Mouse (Mus musculus): Measurements from ENCODE around the gene Gm973.
"Not testable (repeated sequence)": the region's sequence is repeated elsewhere in the genome, so short reads cannot be mapped to it uniquely, and the experiment has no call there.

The Gm973 gene

GRCm38 (mm10) chr1:59592359-59592758 lies 76.3 kb downstream of the Gm973 start:
- DNase-seq, result no peak

GRCm38 (mm10) chr1:59592876-59593275 lies 76.8 kb downstream of the Gm973 start:
- no peak for DNase-seq

GRCm38 (mm10) chr1:59593622-59594035 lies 77.6 kb downstream of the Gm973 start:
- peak; percentile 66 to 81 for DNase-seq

GRCm38 (mm10) chr1:59594586-59595266 lies 78.7 kb downstream of the Gm973 start:
- no peak for DNase-seq

- DNase-seq, result no peak
These were observed 79.5 kb downstream of the Gm973 start for GRCm38 (mm10) chr1:59595609-59596008.

GRCm38 (mm10) chr1:59602531-59603416 lies 86.7 kb downstream of the Gm973 start:
- peak; percentile 64 to 75 for DNase-seq

GRCm38 (mm10) chr1:59603417-59603712 lies 87.3 kb downstream of the Gm973 start:
- DNase-seq, result no peak

- DNase-seq, result peak; percentile 29 to 52
These were observed 87.8 kb downstream of the Gm973 start for GRCm38 (mm10) chr1:59603893-59604292.

GRCm38 (mm10) chr1:59606479-59606878 lies 90.4 kb downstream of the Gm973 start:
- DNase-seq, result no peak

- DNase-seq, result no peak
These were observed 91.0 kb downstream of the Gm973 start for GRCm38 (mm10) chr1:59607071-59607470.

GRCm38 (mm10) chr1:59608125-59608762 lies 92.2 kb downstream of the Gm973 start:
- no peak for DNase-seq

- DNase-seq, result no peak
These were observed 92.9 kb downstream of the Gm973 start for GRCm38 (mm10) chr1:59608920-59609319.

GRCm38 (mm10) chr1:59609458-59609857 lies 93.4 kb downstream of the Gm973 start:
- peak; percentile 30 to 46 for DNase-seq

- peak; percentile 45 to 55 for DNase-seq
These were observed 93.8 kb downstream of the Gm973 start for GRCm38 (mm10) chr1:59609896-59610295.

GRCm38 (mm10) chr1:59610929-59611328 lies 94.9 kb downstream of the Gm973 start:
- DNase-seq, result no peak

- DNase-seq, result peak; percentile 57 to 79
These were observed 97.7 kb downstream of the Gm973 start for GRCm38 (mm10) chr1:59613795-59614194.

GRCm38 (mm10) chr1:59615021-59615420 lies 99.0 kb downstream of the Gm973 start:
- DNase-seq, result no peak

GRCm38 (mm10) chr1:59619201-59619600 lies 103.1 kb downstream of the Gm973 start:
- DNase-seq, result no peak

GRCm38 (mm10) chr1:59623325-59624017 lies 107.4 kb downstream of the Gm973 start:
- DNase-seq, result peak; percentile 76 to 88

GRCm38 (mm10) chr1:59625410-59625809 lies 109.3 kb downstream of the Gm973 start:
- DNase-seq, result peak; percentile 90 to 95

GRCm38 (mm10) chr1:59629194-59629593 lies 113.1 kb downstream of the Gm973 start:
- no peak for DNase-seq

GRCm38 (mm10) chr1:59630356-59630755 lies 114.3 kb downstream of the Gm973 start:
- DNase-seq, result not testable (repeated sequence)
